Mouse (Mus musculus) ES-Bruce4 (cell line): ENCODE results near the gene AA467197.

Source experiments
- CTCF ChIP-seq: IDR thresholded peaks from one replicate; pipeline ENCODE4 v1.8.1; 2011; ENCODE audit warnings: low read depth, low read length
- EP300 ChIP-seq: IDR thresholded peaks from 2 replicates; pipeline ENCODE4 v1.6.1; 2011; ENCODE audit warnings: low read depth, low read length; ENCODE audit not compliant: insufficient read depth
- POLR2A ChIP-seq: IDR thresholded peaks from one replicate; pipeline ENCODE4 v1.8.1; 2011; ENCODE audit warnings: low read length; ENCODE audit not compliant: insufficient read depth

DNA sequence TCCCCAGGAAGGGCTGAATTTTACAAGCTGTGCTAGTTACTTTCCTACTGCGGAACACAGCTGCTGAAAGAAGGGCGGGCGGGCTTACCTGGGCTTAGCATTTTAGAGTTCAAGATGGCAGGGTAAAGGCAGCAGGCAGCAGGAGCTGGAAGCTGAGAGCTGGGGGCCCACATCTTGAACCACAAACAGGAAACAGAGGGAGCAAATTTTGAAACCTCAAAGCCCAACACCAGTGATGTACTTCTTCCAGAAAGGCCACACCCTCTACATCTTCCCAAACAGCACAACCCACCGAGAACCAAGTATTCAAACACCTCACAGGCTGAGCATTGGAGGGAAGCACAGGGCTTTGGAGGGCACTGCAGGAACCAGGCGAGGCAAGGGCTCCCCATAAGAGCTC is 36.1 kb downstream of the AA467197 start:
- TF ChIP-seq CTCF (no peak), POLR2A (no peak), EP300 (no peak)
